Mouse (Mus musculus) heart, postnatal 0 days (tissue): ENCODE results near the gene Igsf21.

Experiments
- CTCF ChIP-seq: IDR thresholded peaks from 2 replicates; pipeline ENCODE4 v1.5.1; 2016; ENCODE audit warnings: antibody characterized with exemption, control low read depth, low read depth
- EP300 ChIP-seq: IDR thresholded peaks from 2 replicates; pipeline ENCODE4 v1.6.1; 2016; ENCODE audit warnings: antibody characterized with exemption, low read depth

DNA sequence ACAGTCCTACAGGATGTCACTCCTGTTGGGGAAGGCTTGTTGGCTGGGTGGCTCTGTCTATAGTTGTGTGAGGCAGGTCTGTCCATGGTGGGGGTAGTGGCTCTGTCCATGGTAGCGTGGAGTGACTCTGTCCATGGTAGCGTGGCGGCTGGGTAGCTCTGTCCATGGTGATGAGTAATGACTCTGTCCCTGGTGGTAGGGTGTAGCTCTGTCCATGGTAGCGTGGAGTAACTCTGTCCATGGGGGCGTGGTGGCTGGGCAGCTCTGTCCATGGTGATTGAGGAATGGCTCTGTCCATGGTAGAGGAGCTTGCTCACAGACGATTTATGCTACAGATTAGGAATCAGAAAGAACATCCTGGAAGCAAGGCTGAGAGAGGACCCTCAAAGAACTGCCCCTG is 12.4 kb upstream of the Igsf21 start:
- TF ChIP-seq CTCF: peak; percentile 23
- no peak for TF ChIP-seq EP300
